9 mouse cellular contexts compared by ENCODE assay signal in the genomic region with DNA sequence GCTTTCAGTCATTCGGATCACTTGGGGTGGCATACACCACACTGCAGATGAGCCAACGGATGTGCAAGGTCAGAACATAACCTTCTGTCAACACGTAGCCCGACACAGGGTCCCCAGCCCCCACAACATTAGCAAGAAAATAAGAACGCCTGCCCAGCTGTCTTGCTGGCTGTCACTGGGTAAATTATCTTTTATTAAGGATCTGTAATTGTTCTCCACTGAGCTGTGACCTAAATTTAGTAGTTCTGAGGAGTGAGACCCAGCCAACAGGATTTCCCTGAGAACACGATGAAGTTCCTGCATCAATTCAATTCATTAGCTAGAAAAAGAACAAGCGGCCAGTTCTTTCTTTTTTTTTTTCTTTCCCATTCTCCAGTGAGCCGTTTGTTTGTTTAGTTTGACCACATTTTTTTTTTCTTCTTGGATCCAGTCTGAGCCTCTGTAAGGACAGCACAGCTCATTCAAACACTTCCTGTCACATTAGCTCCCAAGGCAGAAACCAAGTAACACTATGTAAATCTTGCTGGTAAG.
A peak's percentile ranks its signal among the peaks of the same experiment; 100 is the strongest.
DNase-seq lines count a peak whose midpoint lies in the region; ATAC-seq and TF ChIP-seq lines count a peak whose summit lies in the region.
"Had no signal": no experiment of that assay in that cellular context is flagged by ENCODE, and none has a peak within 500 bp of the region (broad histone marks: within the 10 kb centered on the region; RNA-seq: fewer than 3 reads in every experiment).

No protein-coding gene starts in this region.

- no peaks in the 10 kb centered on the region for H3K9me3 ChIP-seq in lung, embryonic 14.5 days (ENCODE audit: low read depth, low read length)
- no peaks in the 10 kb centered on the region for H3K9me3 ChIP-seq in forebrain, embryonic 15.5 days
- no peaks in the 10 kb centered on the region for H3K9me3 ChIP-seq in hindbrain, embryonic 14.5 days (ENCODE audit: control insufficient read depth, low read length)
- no peaks in the 10 kb centered on the region for H3K9me3 ChIP-seq in limb, embryonic 14.5 days (ENCODE audit: control insufficient read depth, low read length)
- H3K9me3 ChIP-seq in neural tube, embryonic 13.5 days = no peaks in the 10 kb centered on the region
- H3K9me3 ChIP-seq: G1E had no signal

- no peak overlapping the region for H3K4me3 ChIP-seq in lung, embryonic 14.5 days (ENCODE audit: low read depth, low read length)
- no peak overlapping the region for H3K4me3 ChIP-seq in lung, adult 2 months (replicated peaks; ENCODE audit: extremely low read depth, low read depth, low read length)
- H3K4me3 ChIP-seq in forebrain, embryonic 15.5 days = no peak overlapping the region
- no peak overlapping the region for H3K4me3 ChIP-seq in hindbrain, embryonic 14.5 days (replicated peaks; ENCODE audit: low read length)
- H3K4me3 ChIP-seq in limb, embryonic 14.5 days (replicated peaks; ENCODE audit: low read length) = no peak overlapping the region
- H3K4me3 ChIP-seq in neural tube, embryonic 13.5 days = no peak overlapping the region

- H3K4me2 ChIP-seq in lung, embryonic 14.5 days = no peak overlapping the region; the same call in 1 of the 2 replicates
- H3K4me2 ChIP-seq in forebrain, embryonic 15.5 days (replicated peaks) = no peak overlapping the region
- no peak overlapping the region for H3K4me2 ChIP-seq in hindbrain, embryonic 14.5 days (replicated peaks)
- H3K4me2 ChIP-seq in limb, embryonic 14.5 days (replicated peaks; ENCODE audit: low read depth, low read length, severe bottlenecking) = no peak overlapping the region
- no peak overlapping the region for H3K4me2 ChIP-seq in neural tube, embryonic 13.5 days

- WGBS in lung, embryonic 14.5 days = 6% methylated on average over 8 of the region's 8 CpGs
- 13% methylated on average over 8 of the region's 8 CpGs for WGBS in lung, adult 2 months
- WGBS in forebrain, embryonic 15.5 days = 7% methylated on average over 8 of the region's 8 CpGs
- 5% methylated on average over 8 of the region's 8 CpGs for WGBS in hindbrain, embryonic 14.5 days
- 33% methylated on average over 8 of the region's 8 CpGs for WGBS in limb, embryonic 14.5 days
- 12% methylated on average over 8 of the region's 8 CpGs for WGBS in neural tube, embryonic 13.5 days

- TF ChIP-seq POLR2A in lung, adult 2 months (IDR thresholded peaks at IDR 0.05; ENCODE audit: borderline replicate concordance, extremely low read depth, low read depth, low read length) = no peak
- no peak for TF ChIP-seq POLR2A in limb, embryonic 14.5 days (IDR thresholded peaks at IDR 0.05; ENCODE audit: borderline replicate concordance, extremely low read depth, insufficient read depth, insufficient read length)

- H3K27ac ChIP-seq in lung, embryonic 14.5 days (ENCODE audit: low read depth) = peak overlapping the region; percentile 72
- 0 out of 2 replicates have a peak overlapping the region, but pooled peaks have one; percentile 40 for H3K27ac ChIP-seq in forebrain, embryonic 15.5 days (replicated peaks)
- H3K27ac ChIP-seq in hindbrain, embryonic 14.5 days = peak overlapping the region; percentile 17; the same call in 1 of the 2 replicates
- no peak overlapping the region for H3K27ac ChIP-seq in limb, embryonic 14.5 days (replicated peaks; ENCODE audit: low read depth, low read length)
- H3K27ac ChIP-seq in neural tube, embryonic 13.5 days (replicated peaks) = 0 out of 2 replicates have a peak overlapping the region, but pooled peaks have one; percentile 28

- H3K9ac ChIP-seq in lung, embryonic 14.5 days = no peak overlapping the region
- no peak overlapping the region for H3K9ac ChIP-seq in forebrain, embryonic 15.5 days (replicated peaks)
- H3K9ac ChIP-seq in hindbrain, embryonic 14.5 days = no peak overlapping the region
- no peak overlapping the region for H3K9ac ChIP-seq in limb, embryonic 14.5 days (ENCODE audit: low read depth, low read length, severe bottlenecking)
- no peak overlapping the region for H3K9ac ChIP-seq in neural tube, embryonic 13.5 days

- no peak for TF ChIP-seq CTCF in lung, embryonic 14.5 days (IDR thresholded peaks at IDR 0.05; ENCODE audit: low read depth)
- no peak for TF ChIP-seq CTCF in lung, adult 2 months (IDR thresholded peaks at IDR 0.05; ENCODE audit: insufficient read depth, low read length)

- ATAC-seq in lung, embryonic 14.5 days (ENCODE audit: insufficient read depth) = peak; percentile 93
- ATAC-seq in forebrain, embryonic 15.5 days (replicated peaks) = peak; percentile 92
- peak; percentile 69; the same call in 1 of the 2 replicates for ATAC-seq in hindbrain, embryonic 14.5 days (ENCODE audit: low FRiP score)
- ATAC-seq in limb, embryonic 14.5 days (ENCODE audit: low FRiP score, low read depth) = no peak
- peak; percentile 61; the same call in 1 of the 2 replicates for ATAC-seq in neural tube, embryonic 13.5 days (ENCODE audit: low read depth)

- DNase-seq in lung, embryonic 14.5 days = peak; percentile 85
- DNase-seq in lung, adult 2 months = no peak
- DNase-seq in hindbrain, embryonic 14.5 days (ENCODE audit: low spot score) = peak; percentile 31
- DNase-seq in limb, embryonic 14.5 days (ENCODE audit: low spot score) = peak; percentile 23
- no peak for DNase-seq in thymus, postnatal 4 days
- DNase-seq in urinary bladder, adult 18-20 months (ENCODE audit: low spot score in 2 of 2) = no peak

- H3K36me3 ChIP-seq in lung, embryonic 14.5 days (ENCODE audit: insufficient read depth) = no peaks in the 10 kb centered on the region
- no peaks in the 10 kb centered on the region for H3K36me3 ChIP-seq in forebrain, embryonic 15.5 days
- H3K36me3 ChIP-seq in hindbrain, embryonic 14.5 days (replicated peaks; ENCODE audit: control insufficient read depth, insufficient read depth) = no peaks in the 10 kb centered on the region
- no peaks in the 10 kb centered on the region for H3K36me3 ChIP-seq in limb, embryonic 14.5 days (ENCODE audit: control insufficient read depth, insufficient read depth, low read length)
- H3K36me3 ChIP-seq in neural tube, embryonic 13.5 days = no peaks in the 10 kb centered on the region
- H3K36me3 ChIP-seq: G1E had no signal

- no peaks in the 10 kb centered on the region for H3K27me3 ChIP-seq in lung, embryonic 14.5 days (ENCODE audit: insufficient read depth, low read length)
- H3K27me3 ChIP-seq in forebrain, embryonic 15.5 days = no peaks in the 10 kb centered on the region
- H3K27me3 ChIP-seq in hindbrain, embryonic 14.5 days (ENCODE audit: control insufficient read depth, insufficient read depth, low read length) = no peaks in the 10 kb centered on the region
- H3K27me3 ChIP-seq in limb, embryonic 14.5 days (ENCODE audit: control insufficient read depth, insufficient read depth, low read length) = no peaks in the 10 kb centered on the region
- H3K27me3 ChIP-seq in neural tube, embryonic 13.5 days = no peaks in the 10 kb centered on the region

- peaks cover 7% of the 10 kb centered on the region; the same call in 1 of the 2 replicates for H3K4me1 ChIP-seq in lung, embryonic 14.5 days (ENCODE audit: insufficient read depth)
- H3K4me1 ChIP-seq in lung, adult 2 months (ENCODE audit: control insufficient read depth, insufficient read depth, low read length) = peaks cover 7% of the 10 kb centered on the region; the same call in 1 of the 2 replicates
- peaks cover 11% of the 10 kb centered on the region for H3K4me1 ChIP-seq in forebrain, embryonic 15.5 days
- H3K4me1 ChIP-seq in hindbrain, embryonic 14.5 days (replicated peaks; ENCODE audit: control insufficient read depth, insufficient read depth, low read length) = peaks cover 11% of the 10 kb centered on the region
- peaks cover 3% of the 10 kb centered on the region; the same call in 1 of the 2 replicates for H3K4me1 ChIP-seq in limb, embryonic 14.5 days (ENCODE audit: control insufficient read depth, insufficient read depth, low read length)
- H3K4me1 ChIP-seq in neural tube, embryonic 13.5 days (replicated peaks) = peaks cover 13% of the 10 kb centered on the region

Comparison
In these comparisons a context has a peak if more than half of its experiments do, and no peak if none do; other contexts are left out.
1. DNase-seq: peak in lung, embryonic 14.5 days (single experiment), hindbrain, embryonic 14.5 days (single experiment) and limb, embryonic 14.5 days (single experiment); none in lung, adult 2 months (single experiment), thymus, postnatal 4 days (single experiment) and urinary bladder, adult 18-20 months (0 of 2).